Mouse (Mus musculus): Measurements from ENCODE around the gene Tgfbr3l.

The Tgfbr3l gene

DNA sequence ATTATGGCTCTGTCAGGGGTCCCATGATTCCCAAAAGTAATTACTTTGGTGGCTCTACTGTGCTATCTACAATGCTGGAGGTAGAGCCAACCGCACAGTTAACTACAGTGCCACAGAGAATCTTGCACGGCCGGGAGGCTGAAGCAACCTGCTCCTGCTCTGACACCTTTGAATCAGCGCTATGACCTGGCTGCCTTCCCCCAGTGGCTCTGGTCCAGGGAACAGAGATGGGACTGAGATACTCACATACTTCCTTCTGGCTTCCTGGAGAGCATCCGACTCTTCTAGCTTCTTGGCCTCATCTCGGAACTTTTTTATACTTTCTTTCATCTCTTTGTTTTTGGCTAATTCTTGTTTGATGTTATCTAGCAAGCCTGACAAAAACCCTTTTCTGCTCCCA lies 21.6 kb downstream of the Tgfbr3l start:
- DNase-seq = no peak

DNA sequence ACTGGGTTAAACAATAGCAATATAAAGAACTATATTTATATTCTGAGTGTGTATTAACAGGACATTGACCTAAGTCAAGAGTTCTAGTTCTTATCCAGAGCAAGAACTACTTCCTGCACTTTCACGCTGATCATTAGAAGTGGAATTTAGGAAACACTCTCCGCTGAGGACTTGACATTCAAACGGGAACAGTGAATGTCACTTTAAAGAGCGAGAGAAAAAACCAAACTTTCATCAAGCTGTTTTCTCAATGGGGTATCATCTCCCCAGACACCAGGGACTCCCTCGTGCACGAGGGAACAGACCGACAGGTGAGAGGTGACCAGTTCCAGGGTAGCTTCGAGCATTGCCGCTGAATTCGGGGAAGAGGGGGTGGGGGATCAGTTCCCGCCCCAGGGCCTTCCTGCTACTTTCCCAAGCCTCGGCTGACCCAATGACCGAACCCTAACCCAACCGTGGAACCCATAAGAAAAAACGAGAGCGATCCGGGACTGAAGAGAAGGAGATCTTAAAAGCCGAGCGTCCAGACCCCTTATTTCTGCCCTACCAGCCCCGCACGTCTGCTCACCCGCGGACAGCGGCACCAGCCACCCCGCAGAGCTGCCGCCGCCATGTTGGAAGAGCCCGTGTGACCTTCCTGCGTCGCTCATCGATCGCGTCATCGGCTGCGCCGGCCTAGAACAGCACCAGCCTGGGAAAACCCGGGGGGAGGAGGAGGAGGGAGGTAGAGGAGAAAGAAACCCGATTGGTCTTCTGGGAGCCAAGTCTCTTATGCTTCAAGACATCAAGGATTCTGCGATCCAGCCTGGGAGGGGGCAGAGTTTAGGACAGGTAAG lies 27.5 kb downstream of the Tgfbr3l start, which contains the start of gene Timm44:
Gene Timm44 (minus strand): TSS at position 639 of the 836 bp plus-strand sequence.
- DNase-seq = peak; percentile 97

DNA sequence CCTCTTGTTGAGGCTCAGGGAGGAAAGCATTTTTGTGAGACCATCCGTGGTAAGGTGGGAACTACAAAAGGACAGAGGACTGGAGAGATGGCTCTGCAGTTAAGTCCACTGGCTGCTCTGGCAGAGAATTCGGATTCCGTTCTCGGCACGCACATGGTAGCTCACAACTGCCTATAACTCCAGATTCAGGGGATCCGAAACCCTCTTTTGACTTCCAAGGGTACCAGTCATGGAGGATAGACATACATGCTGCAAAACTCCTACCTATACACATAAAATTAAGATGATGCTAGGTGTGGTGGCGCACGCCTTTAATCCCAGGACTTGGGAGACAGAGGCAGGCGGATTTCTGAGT lies 28.1 kb downstream of the Tgfbr3l start:
- DNase-seq = no peak

DNA sequence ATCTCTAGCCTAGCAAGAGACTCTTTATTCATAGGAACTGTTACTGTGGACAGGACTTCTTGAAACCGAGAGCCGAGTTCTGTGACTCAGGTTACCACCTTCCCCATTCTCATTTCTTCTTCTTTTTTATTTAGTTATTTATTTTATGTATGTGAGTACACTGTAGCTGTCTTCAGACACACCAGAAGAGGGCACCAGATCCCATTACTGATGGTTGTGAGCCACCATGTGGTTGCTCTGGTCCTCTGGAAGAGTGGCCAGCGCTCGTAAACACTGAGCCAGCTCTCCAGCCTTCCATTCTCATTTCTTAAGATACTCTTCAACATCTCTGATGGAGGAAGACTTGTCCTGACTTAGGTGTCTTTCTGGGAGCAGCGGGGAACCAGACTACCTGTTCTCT lies 44.7 kb downstream of the Tgfbr3l start:
- DNase-seq = no peak

DNA sequence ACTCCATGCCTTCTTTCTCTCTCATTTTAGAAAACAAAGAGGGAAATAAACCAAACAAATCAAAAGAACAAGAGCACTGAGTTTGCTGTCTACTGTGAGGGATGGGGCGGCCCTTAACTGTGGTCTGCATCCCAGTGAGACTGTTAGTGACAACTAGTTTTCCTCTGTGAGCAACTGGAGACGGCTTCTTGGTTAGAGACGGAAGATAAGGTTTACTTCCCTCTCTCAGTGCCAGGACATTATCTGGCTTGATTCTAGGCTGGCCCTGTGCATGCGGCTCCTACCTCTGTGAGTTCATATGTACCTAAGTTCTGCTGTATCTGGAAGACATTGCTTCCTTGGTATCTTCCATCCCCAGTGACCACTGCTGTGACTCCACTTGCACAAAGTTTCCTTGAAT lies 49.8 kb downstream of the Tgfbr3l start:
- DNase-seq = no peak

Measured in kidney, postnatal 14 days (tissue).